Mouse (Mus musculus) lung, postnatal 0 days (tissue): Measurements from ENCODE around the gene Zfp872. TPM values are rescaled to one million over a fixed set of nuclear protein-coding genes. Genes with fewer than 3 reads are reported as not detected.

ENCODE experiments used
- ATAC-seq: fragments of 200-750 bp; cut with Nextera tagmentation; 2 replicates; pipeline ENCODE4 v1.8.0; 2017; ENCODE audit warnings: moderate library complexity
- DNase-seq: peaks from one replicate; pipeline ENCODE4 v3.0.0-alpha.2; 2016; ENCODE audit warnings: low spot score
- H3K27ac ChIP-seq: fragments of 300-500 bp; sonication (generic); 2 replicates; pipeline ENCODE4 v1.5.1; 2014; ENCODE audit warnings: antibody characterized with exemption, mild to moderate bottlenecking, low read length, mixed read lengths
- H3K27me3 ChIP-seq: fragments of 300-500 bp; sonication (generic); replicated peaks from 2 replicates; pipeline ENCODE4 v1.6.1; 2014; ENCODE audit warnings: low read length, mixed read lengths; ENCODE audit not compliant: insufficient read depth
- H3K36me3 ChIP-seq: fragments of 300-500 bp; sonication (generic); 2 replicates; pipeline ENCODE4 v1.6.1; 2014; ENCODE audit warnings: low read length, mixed read lengths; ENCODE audit not compliant: insufficient read depth
- H3K4me1 ChIP-seq: fragments of 300-500 bp; sonication (generic); 2 replicates; pipeline ENCODE4 v1.6.1; 2014; ENCODE audit warnings: antibody characterized with exemption, low read depth, low read length, mixed read lengths; ENCODE audit not compliant: insufficient read depth
- H3K4me2 ChIP-seq: fragments of 300-500 bp; sonication (generic); replicated peaks from 2 replicates; pipeline ENCODE4 v1.6.1; 2014; ENCODE audit warnings: low read depth, mild to moderate bottlenecking, low read length, moderate library complexity, mixed read lengths
- H3K4me3 ChIP-seq: fragments of 300-500 bp; sonication (generic); 2 replicates; pipeline ENCODE4 v1.5.1; 2014; ENCODE audit warnings: low read depth, low read length
- H3K9ac ChIP-seq: fragments of 300-500 bp; sonication (generic); replicated peaks from 2 replicates; pipeline ENCODE4 v1.6.1; 2014; ENCODE audit warnings: low read depth, mild to moderate bottlenecking
- H3K9me3 ChIP-seq: fragments of 300-500 bp; sonication (generic); 2 replicates; pipeline ENCODE4 v1.6.1; 2016; ENCODE audit warnings: low read length, mixed read lengths
- CTCF ChIP-seq: IDR thresholded peaks from 2 replicates; pipeline ENCODE4 v1.5.1; 2016; ENCODE audit warnings: antibody characterized with exemption, mild to moderate bottlenecking
- EP300 ChIP-seq: IDR thresholded peaks from 2 replicates; pipeline ENCODE4 v1.6.1; 2016; ENCODE audit warnings: antibody characterized with exemption, mild to moderate bottlenecking, control low read depth
- WGBS: fragments of 180-500 bp; shearing (Covaris S2); extraction: QIAGEN DNeasy Blood & Tissue Kit; methylation state at CpG from one replicate; pipeline ENCODE4 v1.1.7; 2014; 5-methylcytosine and 5-hydroxymethylcytosine counted together
- polyA plus RNA-seq: library from polyadenylated mRNA; unstranded; fragments of >200 nt; fragmentation: Nextera tagmentation; extraction: Ambion mirVana; gene quantifications from 2 replicates; pipeline ENCODE4 v1.2.1, GENCODE M21; 2015

Gene Zfp872
- polyA plus RNA-seq, 1 experiment from 2014 or later: 0.49 TPM

DNA sequence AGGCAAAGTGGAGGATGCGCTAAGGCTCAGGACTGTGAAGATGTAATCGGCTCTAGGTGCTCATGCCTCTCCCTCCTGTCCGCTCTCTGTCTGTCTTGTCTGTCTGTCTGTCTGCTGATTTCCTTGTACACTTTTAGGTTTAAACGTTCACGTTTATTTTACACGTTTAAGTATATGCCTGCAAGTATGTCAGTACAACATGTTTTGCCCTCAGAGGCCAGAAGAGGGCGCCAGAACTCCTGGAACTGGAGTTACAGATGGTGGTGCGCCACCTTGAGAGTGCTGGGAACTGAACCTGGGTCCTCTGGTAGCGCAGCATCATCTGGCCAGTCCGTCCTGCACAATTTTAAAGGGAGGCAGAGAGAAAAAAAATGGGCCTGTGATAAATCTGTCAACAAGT is 21.2 kb upstream of the Zfp872 start:
- peak; percentile 21; the same call in 1 of the 2 replicates for TF ChIP-seq CTCF
- TF ChIP-seq EP300: no peak
- no peaks in the 10 kb centered on the region for H3K9me3 ChIP-seq
- no peak overlapping the region for H3K27ac ChIP-seq
- no peak for ATAC-seq
- no peak overlapping the region for H3K4me2 ChIP-seq
- H3K4me3 ChIP-seq: no peak overlapping the region
- WGBS: 91% methylated on average over 10 of the region's 10 CpGs
- no peaks in the 10 kb centered on the region for H3K27me3 ChIP-seq
- H3K4me1 ChIP-seq: no peaks in the 10 kb centered on the region
- H3K36me3 ChIP-seq: no peaks in the 10 kb centered on the region
- no peak for DNase-seq
- H3K9ac ChIP-seq: no peak overlapping the region

DNA sequence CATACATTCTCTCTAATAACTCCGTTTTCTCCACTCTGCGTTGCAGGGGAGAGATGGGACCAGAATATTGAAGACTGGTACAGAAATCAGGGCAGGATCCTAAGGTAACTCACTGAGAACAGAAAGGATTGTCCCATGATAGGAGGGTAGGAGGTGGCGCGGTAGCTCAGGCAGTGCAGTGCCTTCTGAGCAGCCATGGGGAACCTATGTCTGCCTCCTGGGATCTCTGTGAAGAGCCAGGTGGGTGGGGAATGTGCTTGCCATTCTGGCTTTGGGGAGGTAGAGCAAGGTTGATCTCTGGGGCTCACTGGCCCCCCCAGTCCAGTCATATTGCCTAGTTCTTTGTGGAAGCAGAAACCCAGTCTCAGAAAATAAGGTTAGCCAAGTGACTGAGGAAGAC is 20.1 kb upstream of the Zfp872 start:
- no peak for ATAC-seq
- Histone ChIP-seq H3K4me3 (no peak overlapping the region), H3K9me3 (no peaks in the 10 kb centered on the region), H3K36me3 (no peaks in the 10 kb centered on the region), H3K4me2 (no peak overlapping the region), H3K4me1 (no peaks in the 10 kb centered on the region), H3K9ac (no peak overlapping the region), H3K27me3 (no peaks in the 10 kb centered on the region), H3K27ac (no peak overlapping the region)
- TF ChIP-seq EP300 (no peak), CTCF (no peak)
- WGBS: 94% methylated on average over 4 of the region's 4 CpGs
- DNase-seq: no peak

DNA sequence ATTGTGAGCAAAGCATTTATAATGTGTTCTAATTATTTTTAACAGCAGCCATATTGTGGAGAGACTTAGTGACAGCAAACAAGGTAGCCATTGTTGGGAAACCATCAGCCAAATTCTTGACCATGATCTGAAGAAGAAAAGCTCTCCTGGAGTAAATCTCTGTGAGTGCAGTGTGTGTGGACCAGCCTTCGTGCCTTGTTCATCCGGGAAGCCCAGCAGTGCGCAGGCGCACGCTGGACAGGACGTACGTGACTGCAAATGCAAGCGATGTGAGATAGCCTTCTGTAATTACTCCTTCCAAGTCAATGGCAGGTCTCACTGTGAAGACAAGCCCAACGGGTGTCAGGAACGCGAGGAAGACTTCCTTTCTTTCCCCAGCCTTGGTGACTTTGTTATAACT is 18.6 kb upstream of the Zfp872 start:
- no peak overlapping the region for H3K9ac ChIP-seq
- DNase-seq: peak; percentile 2

DNA sequence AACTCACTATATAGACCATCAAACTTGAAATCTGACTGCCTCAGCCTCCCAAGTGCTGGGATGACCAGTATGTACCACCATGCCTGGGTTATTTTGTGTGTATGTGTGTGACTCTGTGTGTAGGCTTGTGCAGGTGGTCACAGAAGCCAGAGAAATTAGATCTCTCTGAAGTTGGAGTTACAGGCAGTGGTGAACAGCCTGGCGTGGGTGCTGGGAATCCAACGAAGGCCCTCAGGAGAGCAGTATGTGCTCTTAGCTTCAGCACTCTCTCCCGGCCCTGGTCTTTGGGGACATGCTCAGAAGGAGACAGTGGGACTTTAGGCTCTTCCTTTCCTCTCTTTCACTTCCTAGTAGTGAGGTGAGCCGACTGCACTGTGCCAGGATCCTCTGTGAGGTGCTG is 15.6 kb upstream of the Zfp872 start:
- no peaks in the 10 kb centered on the region for H3K27me3 ChIP-seq
- H3K36me3 ChIP-seq: no peaks in the 10 kb centered on the region
- WGBS: 84% methylated on average over 4 of the region's 4 CpGs
- H3K9ac ChIP-seq: no peak overlapping the region
- TF ChIP-seq CTCF (no peak), EP300 (no peak)
- no peak overlapping the region for H3K27ac ChIP-seq
- H3K4me1 ChIP-seq: no peaks in the 10 kb centered on the region
- no peak overlapping the region for H3K4me3 ChIP-seq
- no peaks in the 10 kb centered on the region for H3K9me3 ChIP-seq
- DNase-seq: no peak
- ATAC-seq: no peak
- H3K4me2 ChIP-seq: no peak overlapping the region

More for the DNA sequence above, 18.6 kb upstream of the Zfp872 start:
- Histone ChIP-seq H3K4me2 (no peak overlapping the region), H3K27me3 (no peaks in the 10 kb centered on the region), H3K36me3 (no peaks in the 10 kb centered on the region), H3K9me3 (no peaks in the 10 kb centered on the region), H3K4me3 (no peak overlapping the region), H3K27ac (no peak overlapping the region), H3K4me1 (no peaks in the 10 kb centered on the region)
- TF ChIP-seq CTCF (no peak), EP300 (no peak)
- 89% methylated on average over 11 of the region's 11 CpGs for WGBS
- no peak for ATAC-seq

DNA sequence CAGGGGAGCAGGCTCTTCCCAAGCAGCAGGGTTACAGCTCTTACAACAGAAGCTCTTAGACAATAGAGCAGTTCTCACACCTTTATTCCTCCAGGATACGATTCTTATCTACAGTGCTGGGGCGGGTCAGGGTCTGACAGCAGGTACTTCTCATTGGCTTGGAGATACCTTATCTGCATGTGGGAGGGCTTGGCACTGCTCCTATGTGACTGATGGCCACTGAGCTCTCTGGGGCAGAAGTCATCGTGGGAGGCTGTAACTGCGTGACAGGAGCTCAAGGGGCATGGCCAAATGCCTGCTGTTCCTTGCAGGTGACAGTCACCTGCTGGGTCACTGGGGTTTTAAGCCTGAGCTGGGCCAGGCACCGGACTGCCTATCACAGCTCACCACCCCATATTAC is 8.5 kb downstream of the Zfp872 start:
- ATAC-seq (peak; percentile 55), DNase-seq (peak; percentile 11)
- Histone ChIP-seq H3K9ac (no peak overlapping the region), H3K27me3 (no peaks in the 10 kb centered on the region), H3K36me3 (no peaks in the 10 kb centered on the region), H3K27ac (no peak overlapping the region), H3K9me3 (peaks cover 8% of the 10 kb centered on the region), H3K4me3 (no peak overlapping the region), H3K4me1 (no peaks in the 10 kb centered on the region), H3K4me2 (no peak overlapping the region)
- 24% methylated on average over 5 of the region's 5 CpGs for WGBS
- no peak for TF ChIP-seq CTCF
- TF ChIP-seq EP300: no peak

DNA sequence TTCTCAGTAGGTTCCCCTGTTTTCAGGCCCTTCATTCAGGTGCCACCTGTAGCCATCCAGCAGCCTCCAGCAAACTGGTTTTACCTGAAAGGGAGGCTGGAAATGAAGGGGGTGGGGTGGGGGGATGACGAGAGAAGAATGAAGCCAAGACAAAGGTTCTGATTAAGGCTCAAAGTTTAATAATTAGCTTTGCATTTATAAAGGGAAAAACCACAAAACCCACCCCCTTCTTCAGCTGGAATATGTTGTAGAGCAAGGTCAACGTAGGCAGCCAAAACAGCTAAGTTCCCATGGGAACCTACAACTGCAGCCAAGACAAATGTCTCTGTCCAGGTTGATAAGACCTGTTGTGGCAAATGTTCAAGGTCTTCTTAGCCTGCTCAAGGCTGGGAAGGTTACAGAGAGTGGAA is 25.9 kb downstream of the Zfp872 start:
- H3K4me3 ChIP-seq: no peak overlapping the region
- DNase-seq: peak; percentile 87
- 40% methylated on average over 2 of the region's 2 CpGs for WGBS
- peak; percentile 88 for ATAC-seq
- H3K27me3 ChIP-seq: no peaks in the 10 kb centered on the region
- H3K9me3 ChIP-seq: no peaks in the 10 kb centered on the region
- no peaks in the 10 kb centered on the region for H3K36me3 ChIP-seq
- TF ChIP-seq CTCF (no peak), EP300 (peak; percentile 67; the same call in 1 of the 2 replicates)
- peak overlapping the region; percentile 80; the same call in 1 of the 2 replicates for H3K27ac ChIP-seq
- peak overlapping the region; percentile 30; the same call in 1 of the 2 replicates for H3K4me2 ChIP-seq
- H3K9ac ChIP-seq: no peak overlapping the region
- no peaks in the 10 kb centered on the region for H3K4me1 ChIP-seq

DNA sequence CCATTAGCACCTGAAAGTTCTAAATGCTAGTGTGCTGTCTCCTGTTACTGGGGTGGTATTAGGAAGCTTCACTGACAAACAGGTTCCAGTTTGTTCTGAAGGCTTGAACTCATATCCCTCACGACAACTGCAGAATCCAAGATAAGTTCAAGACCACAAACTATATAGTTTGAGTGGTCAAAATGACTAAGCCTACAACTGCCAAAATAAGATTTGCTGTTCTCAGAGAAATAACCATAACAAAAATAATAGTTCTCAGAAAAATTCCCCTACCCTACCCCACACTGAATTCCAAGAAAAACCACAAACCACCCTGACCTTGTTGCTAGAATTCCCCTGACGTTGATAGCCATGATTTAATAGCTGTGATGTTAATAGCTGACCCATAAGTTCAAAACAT is 26.7 kb downstream of the Zfp872 start:
- no peak overlapping the region for H3K9ac ChIP-seq
- no peak overlapping the region for H3K27ac ChIP-seq
- H3K4me2 ChIP-seq: no peak overlapping the region
- no peaks in the 10 kb centered on the region for H3K36me3 ChIP-seq
- no peaks in the 10 kb centered on the region for H3K9me3 ChIP-seq
- TF ChIP-seq CTCF: no peak
- TF ChIP-seq EP300: no peak
- 61% methylated on average over 2 of the region's 2 CpGs for WGBS
- H3K27me3 ChIP-seq: no peaks in the 10 kb centered on the region
- DNase-seq (no peak), ATAC-seq (no peak)
- no peaks in the 10 kb centered on the region for H3K4me1 ChIP-seq
- H3K4me3 ChIP-seq: no peak overlapping the region
